ENCODE assay signal across 1 mouse cellular context in genomic region chr5:139702236-139702635, GRCm38 (mm10).
TF ChIP-seq lines count a peak whose summit lies in the region.

No protein-coding gene starts in this region.

TF ChIP-seq in MEL, 35 proteins besides CTCF, POLR2A, EP300 and RAD21 (continued from another document):
- TF ChIP-seq USF2 (IDR thresholded peaks at IDR 0.05; ENCODE audit: borderline replicate concordance in 1 of 2, insufficient read depth in 1 of 2, low read depth in 1 of 2, low read length in 2 of 2) (no peak), CHD2 (IDR thresholded peaks at IDR 0.05; ENCODE audit: low read length) (no peak; the same call in 1 of the 2 replicates), MYC (IDR thresholded peaks at IDR 0.05; ENCODE audit: low read depth, low read length) (peak; percentile 94), MEF2A (IDR thresholded peaks at IDR 0.05; ENCODE audit: extremely low read depth, insufficient replicate concordance, low read depth, low read length, poor library complexity, severe bottlenecking) (no peak), JUND (IDR thresholded peaks at IDR 0.05; ENCODE audit: low read depth, low read length) (no peak), MAFK (IDR thresholded peaks at IDR 0.05; ENCODE audit: borderline replicate concordance, low read depth, low read length) (no peak), SMC3 (IDR thresholded peaks at IDR 0.05; ENCODE audit: low read depth, low read length) (no peak), POLR2AphosphoS2 (IDR thresholded peaks at IDR 0.05; ENCODE audit: low read length) (no peak), USF1 (IDR thresholded peaks at IDR 0.05; ENCODE audit: low read depth, low read length) (peak; percentile 65), MAX (IDR thresholded peaks at IDR 0.05; ENCODE audit: low read length) (peak; percentile 94)
